Mouse (Mus musculus): ENCODE data around the gene Hoxa6.

DNA sequence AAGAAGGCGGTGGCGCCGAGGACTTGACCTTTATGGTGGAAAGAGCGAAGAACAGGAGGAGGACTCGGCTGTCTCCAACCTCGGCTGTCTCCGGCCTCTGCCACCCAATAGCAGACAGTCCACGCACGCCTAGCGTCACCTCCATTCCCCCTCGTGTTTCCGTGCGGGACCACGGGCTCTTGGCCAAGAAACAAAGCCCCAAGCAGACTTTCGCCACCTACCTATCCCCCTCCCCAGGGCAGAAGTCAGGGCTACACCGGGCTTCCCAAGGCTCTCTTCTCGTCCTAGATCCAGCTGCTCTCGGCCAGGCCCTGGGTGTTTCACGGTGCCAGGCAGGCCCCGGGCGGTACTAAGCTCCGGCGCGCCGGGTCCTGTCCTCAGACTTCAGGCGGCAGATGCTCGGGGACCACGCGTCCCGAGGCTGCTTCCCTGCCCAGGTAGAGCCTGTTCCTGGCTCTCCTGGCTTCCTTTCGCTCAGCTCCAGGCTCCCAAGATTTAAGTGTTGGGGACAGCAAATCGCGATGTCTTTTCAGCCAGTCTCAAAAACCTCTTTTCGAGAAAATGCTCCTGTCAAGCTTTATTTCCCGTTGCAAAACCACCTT is 44.4 kb upstream of the Hoxa6 start:
- TF ChIP-seq POLR2A (IDR thresholded peaks at IDR 0.05; ENCODE audit: extremely low read depth, insufficient read depth, low read length) (no peak), CTCF (IDR thresholded peaks at IDR 0.05; ENCODE audit: low read depth, low read length) (no peak)
